Mouse (Mus musculus) midbrain, embryonic 13.5 days (tissue): ENCODE measurements at regions not wholly inside any gene's neighbourhood (a gene's known extent, or its start where the extent isn't known, plus 50 kb on each side); places are given as distances from the start of the nearest gene placed in this dataset.

Experiments used
- ATAC-seq: fragments of 200-750 bp; cut with Nextera tagmentation; 2 replicates; pipeline ENCODE4 v1.8.0; 2017; ENCODE audit warnings: mild to moderate bottlenecking, moderate TSS enrichment, moderate library complexity
- H3K27ac ChIP-seq: fragments of 300-500 bp; sonication (generic); 2 replicates; pipeline ENCODE4 v1.5.1; 2015; ENCODE audit warnings: inconsistent platforms, mild to moderate bottlenecking, moderate library complexity
- H3K27me3 ChIP-seq: fragments of 300-500 bp; sonication (generic); 2 replicates; pipeline ENCODE4 v1.6.1; 2015; ENCODE audit warnings: mild to moderate bottlenecking, inconsistent platforms
- H3K36me3 ChIP-seq: fragments of 300-500 bp; sonication (generic); 2 replicates; pipeline ENCODE4 v1.6.1; 2015; ENCODE audit warnings: mild to moderate bottlenecking, inconsistent platforms
- H3K4me1 ChIP-seq: fragments of 300-500 bp; sonication (generic); replicated peaks from 2 replicates; pipeline ENCODE4 v1.6.1; 2015; ENCODE audit warnings: inconsistent platforms
- H3K4me2 ChIP-seq: fragments of 300-500 bp; sonication (generic); replicated peaks from 2 replicates; pipeline ENCODE4 v1.6.1; 2015; ENCODE audit warnings: moderate library complexity, mild to moderate bottlenecking, inconsistent platforms
- H3K4me3 ChIP-seq: fragments of 300-500 bp; sonication (generic); replicated peaks from 2 replicates; pipeline ENCODE4 v1.5.1; 2015; ENCODE audit warnings: mild to moderate bottlenecking, inconsistent platforms
- H3K9ac ChIP-seq: fragments of 300-500 bp; sonication (generic); replicated peaks from 2 replicates; pipeline ENCODE4 v1.6.1; 2015; ENCODE audit warnings: mild to moderate bottlenecking, inconsistent platforms
- H3K9me3 ChIP-seq: fragments of 300-500 bp; sonication (generic); 2 replicates; pipeline ENCODE4 v1.6.1; 2016; ENCODE audit warnings: mild to moderate bottlenecking, inconsistent platforms
- WGBS: fragments of 180-500 bp; shearing (Covaris S2); methylation state at CpG from one replicate; pipeline ENCODE4 v1.1.7; 2015; 5-methylcytosine and 5-hydroxymethylcytosine counted together

DNA sequence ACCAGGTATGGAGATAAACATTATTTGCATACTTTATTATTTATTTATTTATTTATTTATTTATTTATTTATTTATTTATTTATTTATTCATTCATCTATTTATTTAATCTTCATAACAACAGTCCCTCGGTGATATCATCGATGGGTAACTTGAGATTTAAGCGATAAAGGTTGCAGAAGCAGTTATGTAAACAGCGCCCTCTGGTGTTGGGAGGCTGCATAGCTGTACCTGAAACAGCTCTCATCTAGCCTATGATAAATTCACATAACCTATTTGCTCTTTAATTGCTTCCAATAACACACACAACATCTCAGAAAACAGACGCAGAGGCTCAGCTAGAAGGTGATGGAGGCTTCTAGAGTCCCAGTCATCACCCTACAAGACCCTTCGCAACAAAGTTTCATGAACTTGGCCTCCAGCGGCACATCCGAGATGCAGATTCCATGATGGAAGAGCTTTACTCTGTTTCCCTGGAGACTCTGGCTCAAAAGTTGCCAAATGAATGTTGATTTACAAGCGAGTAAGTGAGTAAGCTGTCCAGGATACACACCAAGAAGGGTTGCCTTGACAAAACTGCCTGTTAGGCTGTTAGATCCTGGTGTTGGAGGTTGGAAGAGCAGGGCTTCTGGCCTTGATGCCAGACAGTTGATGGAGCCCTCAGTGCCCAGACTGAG is 85.8 kb upstream of the Habp2 start:
- WGBS = 87% methylated on average over 9 of the region's 9 CpGs
- no peaks in the 10 kb centered on the region for H3K27me3 ChIP-seq
- H3K27ac ChIP-seq = no peak overlapping the region
- no peak for ATAC-seq
- no peak overlapping the region for H3K4me3 ChIP-seq
- no peak overlapping the region for H3K9ac ChIP-seq
- no peaks in the 10 kb centered on the region for H3K36me3 ChIP-seq
- no peak overlapping the region for H3K4me2 ChIP-seq
- H3K9me3 ChIP-seq = no peaks in the 10 kb centered on the region
- H3K4me1 ChIP-seq = 0 out of 2 replicates have a peak, but pooled peaks cover 7% of the 10 kb centered on the region

DNA sequence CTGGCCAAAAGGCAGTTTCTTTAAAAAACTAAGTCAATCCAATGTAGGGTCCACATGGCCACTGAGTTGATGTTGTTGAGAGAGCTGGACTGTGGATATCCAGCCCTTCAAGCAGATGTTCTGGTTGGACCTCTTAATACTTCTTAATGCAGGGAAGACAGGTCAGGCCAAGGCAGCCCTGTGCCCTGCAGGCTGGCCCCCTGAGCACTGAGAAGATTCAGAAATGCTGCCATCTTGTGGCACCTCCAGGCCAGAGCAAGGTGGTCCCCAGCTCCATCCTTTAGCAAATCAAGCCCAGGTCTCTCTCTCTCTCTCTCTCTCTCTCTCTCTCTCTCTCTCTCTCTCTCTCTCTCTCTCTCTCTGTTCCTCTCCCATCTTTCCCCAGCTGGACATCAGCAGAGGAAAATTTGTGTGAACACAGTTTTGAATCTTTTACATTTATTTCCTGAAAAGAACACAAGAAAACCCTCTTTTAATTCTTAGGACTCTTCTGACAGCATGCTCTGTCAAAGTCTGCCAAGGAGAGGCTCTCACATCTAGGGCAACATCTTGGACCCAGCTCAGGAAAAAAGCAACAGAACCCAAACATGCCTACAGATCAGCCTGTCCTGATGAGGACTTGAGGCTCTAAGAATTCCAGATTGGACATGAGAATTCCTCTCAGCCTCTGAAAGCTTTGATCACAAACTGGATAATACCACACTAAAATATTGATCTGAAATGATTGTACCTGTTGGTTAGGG is 85.0 kb upstream of the Habp2 start:
- Histone ChIP-seq H3K27me3 (no peaks in the 10 kb centered on the region), H3K4me3 (no peak overlapping the region), H3K9ac (no peak overlapping the region), H3K9me3 (no peaks in the 10 kb centered on the region), H3K36me3 (no peaks in the 10 kb centered on the region), H3K27ac (no peak overlapping the region), H3K4me2 (no peak overlapping the region), H3K4me1 (0 out of 2 replicates have a peak, but pooled peaks cover 6% of the 10 kb centered on the region)
- peak; percentile 77 for ATAC-seq

DNA sequence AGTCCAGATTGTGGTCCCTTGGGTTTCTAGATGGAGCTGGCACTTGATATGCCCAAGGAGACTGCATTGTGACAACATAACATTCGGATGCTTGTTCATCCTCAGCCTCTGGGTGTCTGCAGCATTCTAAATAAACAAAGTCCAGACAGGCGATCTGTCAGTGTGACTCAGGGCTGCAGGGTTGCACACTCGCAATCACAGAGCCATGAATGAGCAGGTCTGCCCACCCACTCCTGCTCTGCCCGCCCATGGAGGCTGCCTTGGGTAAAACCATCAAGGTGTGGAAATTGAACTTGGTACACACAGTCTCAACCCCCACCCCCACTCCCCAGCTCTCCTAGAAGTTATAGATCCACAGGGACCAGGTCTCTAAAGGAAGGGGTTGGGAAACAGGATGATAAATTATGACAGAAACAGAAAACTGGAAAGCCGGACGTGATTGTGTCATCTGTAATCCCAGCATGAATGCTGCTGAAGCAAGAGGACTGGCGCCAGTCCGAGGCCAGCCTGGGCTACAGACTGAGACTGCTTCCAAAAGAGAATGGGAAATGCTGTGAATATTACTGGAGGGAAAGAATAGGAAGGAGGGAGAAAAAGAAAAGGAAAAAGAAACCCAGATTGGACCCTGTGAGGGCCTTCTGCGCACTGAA is 84.3 kb upstream of the Habp2 start:
- Histone ChIP-seq H3K36me3 (no peaks in the 10 kb centered on the region), H3K27me3 (no peaks in the 10 kb centered on the region), H3K27ac (no peak overlapping the region), H3K4me3 (no peak overlapping the region), H3K4me1 (0 out of 2 replicates have a peak, but pooled peaks cover 6% of the 10 kb centered on the region), H3K9ac (no peak overlapping the region), H3K4me2 (no peak overlapping the region), H3K9me3 (no peaks in the 10 kb centered on the region)
- ATAC-seq = no peak
- 74% methylated on average over 9 of the region's 9 CpGs for WGBS

DNA sequence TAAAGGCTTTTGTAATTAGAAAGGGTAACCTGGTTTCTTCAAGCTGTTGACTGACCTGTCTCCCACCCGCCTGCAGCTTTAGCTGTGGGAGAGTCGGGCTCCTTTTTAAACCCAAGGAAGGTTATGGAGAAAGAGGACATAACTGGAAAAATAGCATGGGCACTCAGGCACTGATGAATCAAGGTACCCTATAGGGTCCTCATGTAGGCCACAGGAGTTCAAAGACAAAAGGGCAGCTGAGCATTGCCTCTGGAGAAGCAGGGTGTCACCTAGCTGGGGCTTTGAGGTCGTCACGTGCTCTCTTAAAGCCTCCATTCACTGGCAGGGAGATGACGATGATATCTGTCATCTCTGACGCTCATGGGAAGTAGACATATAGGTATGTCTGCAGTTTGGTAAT is 68.4 kb upstream of the Habp2 start:
- H3K4me3 ChIP-seq = no peak overlapping the region
- peaks cover 12% of the 10 kb centered on the region for H3K4me1 ChIP-seq
- no peaks in the 10 kb centered on the region for H3K36me3 ChIP-seq
- no peaks in the 10 kb centered on the region for H3K9me3 ChIP-seq
- H3K4me2 ChIP-seq = no peak overlapping the region
- H3K9ac ChIP-seq = no peak overlapping the region
- no peaks in the 10 kb centered on the region for H3K27me3 ChIP-seq
- ATAC-seq = no peak
- WGBS = 87% methylated on average over 6 of the region's 6 CpGs
- no peak overlapping the region for H3K27ac ChIP-seq

DNA sequence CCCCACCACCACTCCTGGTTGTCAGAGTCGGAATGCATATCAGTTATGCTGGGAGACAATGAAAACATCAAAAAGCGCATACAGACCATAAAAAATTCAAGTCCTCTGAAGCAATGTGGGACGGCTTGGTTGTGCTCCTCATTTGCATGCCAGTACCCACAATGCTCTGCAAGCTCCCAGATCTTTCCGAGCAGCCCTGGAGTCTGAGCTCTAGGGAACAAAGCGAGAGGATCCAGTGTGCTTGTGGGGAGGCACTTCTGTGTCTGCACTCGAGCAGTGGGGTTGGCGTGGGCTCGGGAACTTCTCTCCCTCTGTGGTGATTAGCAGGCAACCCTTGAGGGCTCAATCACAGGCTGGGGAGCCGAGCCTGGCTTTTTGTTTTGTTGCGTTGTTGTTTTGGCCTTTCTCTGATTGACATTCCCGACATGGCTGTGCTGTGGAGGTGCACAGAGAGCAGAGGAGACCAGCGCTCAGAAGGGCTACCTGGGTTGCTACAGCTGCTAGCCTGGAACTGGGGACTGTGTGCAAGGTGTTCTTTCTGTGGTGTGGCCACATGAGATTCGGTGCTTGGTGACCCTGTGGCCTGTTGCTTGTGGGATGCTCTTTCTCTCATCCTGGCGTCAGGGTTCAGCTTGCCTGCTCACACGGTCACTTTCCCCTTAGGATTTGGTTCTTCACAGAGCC is 66.1 kb upstream of the Habp2 start:
- Histone ChIP-seq H3K27me3 (no peaks in the 10 kb centered on the region), H3K4me1 (peaks cover 16% of the 10 kb centered on the region), H3K27ac (peak overlapping the region; percentile 79), H3K4me2 (peak overlapping the region; percentile 23; the same call in 1 of the 2 replicates), H3K9ac (peak overlapping the region; percentile 55), H3K4me3 (no peak overlapping the region), H3K9me3 (no peaks in the 10 kb centered on the region), H3K36me3 (no peaks in the 10 kb centered on the region)
- 40% methylated on average over 15 of the region's 15 CpGs for WGBS
- peak; percentile 84 for ATAC-seq

DNA sequence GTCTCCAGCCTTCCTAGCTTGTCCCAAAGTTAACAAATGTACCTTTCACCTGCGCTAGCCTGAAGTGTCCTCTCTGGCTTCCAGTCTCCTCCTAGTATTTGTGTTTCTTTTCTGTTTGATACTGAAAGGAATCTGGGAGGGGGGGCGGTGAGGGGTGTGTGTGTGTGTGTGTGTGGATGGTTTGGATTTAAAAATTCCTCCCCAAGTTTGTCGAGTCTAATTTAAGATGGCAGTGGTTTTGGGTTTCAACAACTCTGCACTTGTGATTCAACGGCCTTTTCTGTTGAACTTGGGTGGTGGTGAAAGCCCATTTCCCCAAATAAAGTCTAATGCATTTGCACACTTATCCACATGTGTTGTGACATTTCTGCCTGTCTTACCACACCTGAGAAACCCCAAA is 64.4 kb upstream of the Habp2 start:
- Histone ChIP-seq H3K27me3 (no peaks in the 10 kb centered on the region), H3K4me3 (no peak overlapping the region), H3K9ac (no peak overlapping the region), H3K9me3 (no peaks in the 10 kb centered on the region), H3K36me3 (no peaks in the 10 kb centered on the region), H3K27ac (no peak overlapping the region), H3K4me2 (no peak overlapping the region), H3K4me1 (peaks cover 16% of the 10 kb centered on the region)
- 81% methylated on average over 4 of the region's 4 CpGs for WGBS
- no peak for ATAC-seq

DNA sequence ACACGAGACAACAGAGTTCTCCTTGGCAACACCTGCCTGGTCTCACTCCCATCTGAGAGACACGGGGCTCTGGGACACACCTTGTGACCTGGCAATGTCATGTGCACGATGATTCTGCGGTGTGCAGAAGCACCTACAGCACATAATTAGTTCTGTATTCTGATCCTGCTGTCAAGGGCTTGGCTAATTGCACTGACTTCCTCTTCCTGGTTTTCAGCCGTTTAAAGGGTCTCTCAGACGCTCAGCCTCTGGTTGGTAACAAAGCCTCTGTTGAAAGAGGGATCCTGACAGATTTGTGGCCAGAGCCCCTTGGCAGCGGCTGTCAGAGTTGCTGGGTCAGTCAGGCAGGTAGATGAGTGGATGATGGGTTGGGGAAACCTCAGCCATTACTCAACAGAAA is 61.9 kb upstream of the Habp2 start:
- no peak for ATAC-seq
- H3K9ac ChIP-seq = no peak overlapping the region
- no peaks in the 10 kb centered on the region for H3K36me3 ChIP-seq
- peaks cover 16% of the 10 kb centered on the region for H3K4me1 ChIP-seq
- no peak overlapping the region for H3K4me2 ChIP-seq
- H3K9me3 ChIP-seq = no peaks in the 10 kb centered on the region
- no peak overlapping the region for H3K27ac ChIP-seq
- H3K27me3 ChIP-seq = no peaks in the 10 kb centered on the region
- WGBS = 54% methylated on average over 7 of the region's 7 CpGs
- no peak overlapping the region for H3K4me3 ChIP-seq

DNA sequence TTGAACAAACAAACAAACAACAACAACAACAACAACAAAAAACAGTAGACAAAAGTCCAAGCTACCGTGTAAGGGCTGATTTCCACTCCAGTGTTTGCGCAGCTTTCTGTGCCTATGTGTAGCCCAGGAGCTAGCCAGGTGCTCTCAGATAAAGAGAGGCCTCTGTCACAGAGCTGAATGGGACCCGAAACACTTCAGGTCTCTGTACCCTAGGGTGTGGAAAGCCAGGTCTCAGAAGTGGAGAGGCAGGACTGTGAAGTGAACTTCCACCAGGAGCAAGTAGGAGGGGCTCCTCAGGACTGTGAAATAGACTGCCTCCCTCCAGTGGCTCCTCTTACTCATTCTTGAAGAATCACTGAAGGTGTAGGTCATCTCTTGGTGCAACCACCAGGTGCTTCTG is 61.4 kb upstream of the Habp2 start:
- 90% methylated on average over 3 of the region's 3 CpGs for WGBS
- Histone ChIP-seq H3K4me2 (no peak overlapping the region), H3K4me1 (peaks cover 16% of the 10 kb centered on the region), H3K9me3 (no peaks in the 10 kb centered on the region), H3K36me3 (no peaks in the 10 kb centered on the region), H3K4me3 (no peak overlapping the region), H3K27ac (no peak overlapping the region), H3K9ac (no peak overlapping the region), H3K27me3 (no peaks in the 10 kb centered on the region)
- ATAC-seq = no peak

DNA sequence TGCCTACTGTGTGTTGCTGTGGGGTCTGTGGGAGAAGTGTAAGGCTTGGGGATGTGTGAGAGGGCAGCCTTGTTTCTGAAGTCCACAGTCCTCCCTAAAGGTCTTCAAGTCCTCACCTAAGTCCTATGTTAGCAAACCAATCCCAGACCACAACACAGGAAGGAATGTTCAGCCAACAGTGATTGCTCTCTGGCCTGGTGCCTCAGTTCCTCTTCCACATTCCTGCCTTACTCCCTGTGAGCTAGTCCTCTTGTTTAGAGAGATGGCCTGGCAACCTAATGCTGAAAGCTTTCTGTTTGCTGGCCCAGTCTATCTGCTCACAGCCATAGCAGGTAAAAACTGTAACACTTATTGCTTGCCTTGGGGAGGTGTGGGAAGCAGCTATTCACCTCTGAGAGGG is 58.4 kb upstream of the Habp2 start:
- Histone ChIP-seq H3K4me2 (no peak overlapping the region), H3K9me3 (no peaks in the 10 kb centered on the region), H3K4me3 (no peak overlapping the region), H3K27ac (no peak overlapping the region), H3K9ac (no peak overlapping the region), H3K4me1 (peaks cover 22% of the 10 kb centered on the region), H3K27me3 (no peaks in the 10 kb centered on the region), H3K36me3 (no peaks in the 10 kb centered on the region)
- ATAC-seq = no peak

DNA sequence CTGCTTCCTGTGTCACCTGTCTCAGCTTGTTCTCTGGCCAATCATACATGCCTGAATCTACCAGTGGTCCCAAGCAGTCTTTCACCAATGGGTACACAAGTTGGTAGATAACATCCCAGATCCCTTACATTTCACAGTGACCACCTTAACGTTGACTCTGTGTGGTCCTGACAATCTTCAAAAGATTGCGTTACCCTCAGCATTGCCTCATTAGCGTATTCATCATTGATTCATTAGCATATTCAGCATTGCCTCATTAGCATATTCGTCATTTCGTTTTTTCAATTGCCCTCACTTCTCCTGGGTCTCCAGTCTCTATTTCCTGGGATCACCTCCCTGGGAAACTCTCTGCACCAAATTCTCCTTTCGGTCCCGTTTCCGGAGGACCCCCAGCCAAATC is 55.5 kb upstream of the Habp2 start:
- Histone ChIP-seq H3K4me1 (peaks cover 30% of the 10 kb centered on the region), H3K9me3 (no peaks in the 10 kb centered on the region), H3K4me2 (peak overlapping the region; percentile 23), H3K27me3 (no peaks in the 10 kb centered on the region), H3K4me3 (no peak overlapping the region), H3K27ac (peak overlapping the region; percentile 62; the same call in 1 of the 2 replicates), H3K36me3 (no peaks in the 10 kb centered on the region), H3K9ac (no peak overlapping the region)
- ATAC-seq = no peak
- WGBS = 62% methylated on average over 8 of the region's 8 CpGs

DNA sequence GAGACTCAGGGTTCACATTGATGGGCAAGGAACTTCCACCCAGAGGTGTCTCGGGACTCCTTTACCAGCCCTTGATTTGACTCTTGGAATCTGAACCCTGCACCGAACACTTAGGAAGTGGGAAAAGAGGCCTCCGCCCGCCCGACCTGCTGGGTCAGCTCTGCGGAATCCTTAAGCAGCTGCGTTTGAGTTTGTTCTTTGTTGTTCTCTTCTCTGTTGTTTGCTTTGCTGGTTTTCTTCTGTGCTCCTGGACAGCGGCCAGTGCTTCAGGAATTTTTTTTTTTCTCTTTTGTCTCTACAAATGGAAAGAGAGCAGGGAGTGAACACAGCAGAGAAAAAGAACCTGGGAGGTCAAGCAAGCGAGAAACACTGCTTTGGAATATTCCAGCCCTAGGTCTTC is 55.1 kb upstream of the Habp2 start:
- Histone ChIP-seq H3K27ac (peak overlapping the region; percentile 62; the same call in 1 of the 2 replicates), H3K4me2 (peak overlapping the region; percentile 23), H3K27me3 (no peaks in the 10 kb centered on the region), H3K4me1 (peaks cover 30% of the 10 kb centered on the region), H3K4me3 (no peak overlapping the region), H3K9ac (no peak overlapping the region), H3K36me3 (no peaks in the 10 kb centered on the region), H3K9me3 (no peaks in the 10 kb centered on the region)
- WGBS = 23% methylated on average over 9 of the region's 9 CpGs
- ATAC-seq = peak; percentile 37; the same call in 1 of the 2 replicates

DNA sequence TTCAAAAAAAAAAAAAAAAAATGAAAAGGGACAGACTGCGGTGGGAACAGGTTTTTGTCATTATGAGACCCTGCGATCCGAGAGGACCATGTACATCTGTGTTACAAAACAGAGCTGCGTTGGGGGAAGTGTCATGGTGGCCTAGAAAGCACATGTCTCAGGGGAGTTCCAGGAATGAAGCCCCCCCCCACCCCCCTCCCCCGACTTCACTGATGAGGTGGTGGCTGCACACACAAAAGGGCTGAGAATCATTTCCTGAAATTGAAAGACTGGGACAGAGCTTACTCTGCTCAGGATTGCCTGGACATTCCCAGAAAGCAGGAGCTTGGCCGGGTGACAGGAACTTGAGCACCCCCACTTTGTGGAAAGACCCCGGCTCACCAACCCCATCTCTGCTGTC is 54.7 kb upstream of the Habp2 start:
- H3K4me3 ChIP-seq = no peak overlapping the region
- peak; percentile 55 for ATAC-seq
- H3K27me3 ChIP-seq = no peaks in the 10 kb centered on the region
- peak overlapping the region; percentile 62 for H3K27ac ChIP-seq
- peaks cover 30% of the 10 kb centered on the region for H3K4me1 ChIP-seq
- H3K4me2 ChIP-seq = peak overlapping the region; percentile 23; the same call in 1 of the 2 replicates
- H3K9me3 ChIP-seq = no peaks in the 10 kb centered on the region
- 0 out of 2 replicates have a peak overlapping the region, but pooled peaks have one; percentile 14 for H3K9ac ChIP-seq
- 60% methylated on average over 7 of the region's 7 CpGs for WGBS
- no peaks in the 10 kb centered on the region for H3K36me3 ChIP-seq
